11 mouse cellular contexts compared by ENCODE assay signal in genomic region chr17:27047762-27048444, GRCm38 (mm10). TPM values are rescaled to one million over a fixed set of nuclear protein-coding genes. Genes with fewer than 3 reads are reported as not detected.
DNase-seq lines count a peak whose midpoint lies in the region; ATAC-seq and TF ChIP-seq lines count a peak whose summit lies in the region.
"Had no signal": no experiment of that assay in that cellular context is flagged by ENCODE, and none has a peak within 500 bp of the region (broad histone marks: within the 10 kb centered on the region; RNA-seq: fewer than 3 reads in every experiment).

No protein-coding gene starts in this region.

- H3K9ac ChIP-seq in ES-Bruce4 (ENCODE audit: low read depth, poor library complexity, severe bottlenecking) = no peak overlapping the region
- H3K9ac ChIP-seq in intestine, embryonic 14.5 days (ENCODE audit: low read length) = no peak overlapping the region
- H3K9ac ChIP-seq: forebrain, embryonic 12.5 days had no signal

- H3K27me3 ChIP-seq in kidney, adult 2 months (replicated peaks; ENCODE audit: control insufficient read depth, insufficient read depth, low read length) = no peaks in the 10 kb centered on the region
- H3K27me3 ChIP-seq in ES-Bruce4 (ENCODE audit: control insufficient read depth, insufficient read depth, low read length, poor library complexity, severe bottlenecking) = no peaks in the 10 kb centered on the region
- no peaks in the 10 kb centered on the region for H3K27me3 ChIP-seq in intestine, embryonic 14.5 days (replicated peaks; ENCODE audit: control insufficient read depth, insufficient read depth, low read length)
- H3K27me3 ChIP-seq: forebrain, embryonic 12.5 days had no signal

- peak; percentile 33; the same call in 1 of the 2 replicates for TF ChIP-seq CTCF in kidney, adult 2 months (conservative IDR thresholded peaks at IDR 0.05; ENCODE audit: insufficient read depth, insufficient read length, low read depth, low read length)
- peak; percentile 82 for TF ChIP-seq CTCF in ES-Bruce4 (IDR thresholded peaks at IDR 0.05; ENCODE audit: low read depth, low read length)

- TF ChIP-seq POLR2A in kidney, adult 2 months (IDR thresholded peaks at IDR 0.05; ENCODE audit: low read depth, low read length) = no peak
- TF ChIP-seq POLR2A in ES-Bruce4 (IDR thresholded peaks at IDR 0.05; ENCODE audit: insufficient read depth, low read length) = no peak

- H3K4me1 ChIP-seq in kidney, adult 2 months (ENCODE audit: control insufficient read depth, insufficient read depth, low read length) = no peaks in the 10 kb centered on the region
- H3K4me1 ChIP-seq in ES-Bruce4 (ENCODE audit: control insufficient read depth, insufficient read depth, low read length) = peaks cover 14% of the 10 kb centered on the region
- peaks cover 22% of the 10 kb centered on the region; the same call in 1 of the 2 replicates for H3K4me1 ChIP-seq in intestine, embryonic 14.5 days (replicated peaks; ENCODE audit: control insufficient read depth, insufficient read depth, low read length)

- no peak for DNase-seq in kidney, adult 2 months
- no peak for DNase-seq in kidney, postnatal 36 days
- peak; percentile 39 for DNase-seq in 3T3-L1 (ENCODE audit: low read depth, low spot score)
- no peak for DNase-seq in intestine, embryonic 14.5 days (ENCODE audit: low spot score)
- DNase-seq in spleen, adult 12 weeks (ENCODE audit: low spot score) = no peak
- no peak for DNase-seq in ovary, postnatal 14 days (ENCODE audit: low spot score)
- no peak for DNase-seq in thymus, adult 18-20 months
- DNase-seq: adrenal gland, postnatal 10 days; thymus, postnatal 14 days had no signal

- H3K4me2 ChIP-seq in intestine, embryonic 14.5 days (ENCODE audit: low read length) = no peak overlapping the region
- H3K4me2 ChIP-seq: forebrain, embryonic 12.5 days had no signal

- H3K27ac ChIP-seq in kidney, adult 2 months (ENCODE audit: insufficient read depth, low read depth, low read length) = no peak overlapping the region
- H3K27ac ChIP-seq in ES-Bruce4 (ENCODE audit: insufficient read depth, low read length) = peak overlapping the region; percentile 62
- H3K27ac ChIP-seq in intestine, embryonic 14.5 days (ENCODE audit: low read depth) = peak overlapping the region; percentile 83

- 0 out of 2 replicates have a peak, but pooled peaks have one; percentile 3 for TF ChIP-seq EP300 in ES-Bruce4 (IDR thresholded peaks at IDR 0.05; ENCODE audit: insufficient read depth, low read depth, low read length)

- 86% methylated on average over 14 of the region's 14 CpGs for WGBS in kidney, adult 2 months
- 74% methylated on average over 14 of the region's 14 CpGs for WGBS in intestine, embryonic 14.5 days

- no peaks in the 10 kb centered on the region for H3K9me3 ChIP-seq in ES-Bruce4 (replicated peaks; ENCODE audit: control insufficient read depth, insufficient read depth, low read length, poor library complexity, severe bottlenecking)
- no peaks in the 10 kb centered on the region for H3K9me3 ChIP-seq in intestine, embryonic 14.5 days (ENCODE audit: control insufficient read depth, low read length)
- H3K9me3 ChIP-seq: forebrain, embryonic 12.5 days had no signal

- H3K36me3 ChIP-seq in kidney, adult 2 months (ENCODE audit: control insufficient read depth, insufficient read depth, low read length) = no peaks in the 10 kb centered on the region
- H3K36me3 ChIP-seq in ES-Bruce4 (ENCODE audit: control insufficient read depth, insufficient read depth, low read length, poor library complexity, severe bottlenecking) = no peaks in the 10 kb centered on the region
- no peaks in the 10 kb centered on the region for H3K36me3 ChIP-seq in intestine, embryonic 14.5 days (ENCODE audit: control insufficient read depth, insufficient read depth, low read length)
- H3K36me3 ChIP-seq: forebrain, embryonic 12.5 days had no signal

- H3K4me3 ChIP-seq in kidney, adult 2 months (ENCODE audit: insufficient read depth, low read depth, low read length) = no peak overlapping the region
- no peak overlapping the region for H3K4me3 ChIP-seq in ES-Bruce4 (ENCODE audit: low read depth, low read length)
- no peak overlapping the region for H3K4me3 ChIP-seq in intestine, embryonic 14.5 days (ENCODE audit: low read depth, low read length)
- H3K4me3 ChIP-seq: forebrain, embryonic 12.5 days had no signal

- no peak for ATAC-seq in intestine, embryonic 14.5 days (replicated peaks; ENCODE audit: low FRiP score, low TSS enrichment, low read depth)

RNA-seq across cellular contexts. Expression of gene Itpr3, which starts 9.2 kb away (rescaled TPM):
- 4.4 and 6.9 TPM in 2 replicates for polyA plus RNA-seq in kidney, adult 2 months (2012; rRNA removed)
- 17.2 and 21.9 TPM in 2 replicates for polyA plus RNA-seq in ES-Bruce4 (2011; ENCODE audit: insufficient read depth, insufficient read length, low read depth, missing spikeins)
- 14.2 and 16.5 TPM in 2 replicates for polyA plus RNA-seq in intestine, embryonic 14.5 days (2014; fragmentation: Nextera tagmentation; extraction: Ambion mirVana)

RNA-seq across cellular contexts. Expression of gene Bak1, which starts 19.1 kb away (rescaled TPM):
- polyA plus RNA-seq in kidney, adult 2 months (2012; rRNA removed) = 36.6 and 39.4 TPM in 2 replicates
- polyA plus RNA-seq in ES-Bruce4 (2011; ENCODE audit: insufficient read depth, insufficient read length, low read depth, missing spikeins) = 66.6 and 78.1 TPM in 2 replicates
- polyA plus RNA-seq in intestine, embryonic 14.5 days (2014; fragmentation: Nextera tagmentation; extraction: Ambion mirVana) = 10.1 and 11.2 TPM in 2 replicates
